Mouse (Mus musculus): Measurements from ENCODE around the gene Sema3b. TPM values are rescaled to one million over a fixed set of nuclear protein-coding genes. Genes with fewer than 3 reads are reported as not detected.

The Sema3b gene
- total RNA-seq, 2 experiments from 2014 or later = 15.0 to 17.8 TPM

- no peak for DNase-seq (ENCODE audit: low spot score)
- intact Hi-C loops (cut with DNase I) = loop anchor here (2.0 kb wide), 1 partner anchor 13 kb away; no protein-coding TSS in a partner anchor
Observed at GRCm38 (mm10) chr9:107633661-107634405, 24.8 kb upstream of the Sema3b start.

GRCm38 (mm10) chr9:107633091-107633660 lies 24.1 kb upstream of the Sema3b start:
- peak; percentile 83 for DNase-seq (ENCODE audit: low spot score)
- intact Hi-C loops (cut with DNase I) = no loop called here

GRCm38 (mm10) chr9:107632478-107632877 lies 23.4 kb upstream of the Sema3b start:
- DNase-seq (ENCODE audit: low spot score) = no peak
- intact Hi-C loops (cut with DNase I) = no loop called here

GRCm38 (mm10) chr9:107631861-107632260 lies 22.8 kb upstream of the Sema3b start:
- DNase-seq (ENCODE audit: low spot score) = no peak
- intact Hi-C loops (cut with DNase I) = no loop called here

GRCm38 (mm10) chr9:107631311-107631826 lies 22.3 kb upstream of the Sema3b start:
- DNase-seq (ENCODE audit: low spot score) = no peak
- intact Hi-C loops (cut with DNase I) = no loop called here

- DNase-seq (ENCODE audit: low spot score) = no peak
Observed at GRCm38 (mm10) chr9:107630576-107630975, 21.5 kb upstream of the Sema3b start.

GRCm38 (mm10) chr9:107629901-107630425 lies 20.9 kb upstream of the Sema3b start:
- intact Hi-C loops (cut with DNase I) = loop anchor here (5.0 kb wide), 1 partner anchor 63 kb away; the partner anchor contains the start of gene Hyal2
- no peak for DNase-seq (ENCODE audit: low spot score)

More at GRCm38 (mm10) chr9:107630576-107630975, 21.5 kb upstream of the Sema3b start:
- intact Hi-C loops (cut with DNase I) = no loop called here

- no peak for DNase-seq (ENCODE audit: low spot score)
- intact Hi-C loops (cut with DNase I) = loop anchor here (5.0 kb wide), 1 partner anchor 62 kb away; the partner anchor contains the start of gene Hyal2
Observed at GRCm38 (mm10) chr9:107629411-107629730, 20.3 kb upstream of the Sema3b start.

GRCm38 (mm10) chr9:107628721-107629410 lies 19.8 kb upstream of the Sema3b start:
- peak; percentile 70 for DNase-seq (ENCODE audit: low spot score)
- intact Hi-C loops (cut with DNase I) = loop anchor here (5.0 kb wide), 1 partner anchor 62 kb away; the partner anchor contains the start of gene Hyal2

- DNase-seq (ENCODE audit: low spot score) = no peak
Observed at GRCm38 (mm10) chr9:107627387-107628255, 18.6 kb upstream of the Sema3b start.

GRCm38 (mm10) chr9:107626844-107627277 lies 17.8 kb upstream of the Sema3b start:
- intact Hi-C loops (cut with DNase I) = loop anchor here (1.0 to 5.0 kb wide), 2 partner anchors 17 to 60 kb away; partner anchors contain the start of gene Hyal2
- DNase-seq (ENCODE audit: low spot score) = peak; percentile 66

More at GRCm38 (mm10) chr9:107627387-107628255, 18.6 kb upstream of the Sema3b start:
- intact Hi-C loops (cut with DNase I) = loop anchor here (5.0 kb wide), 1 partner anchor 60 kb away; the partner anchor contains the start of gene Hyal2

- intact Hi-C loops (cut with DNase I) = loop anchor here (1.0 to 5.0 kb wide), 2 partner anchors 18 to 59 kb away; partner anchors contain the start of gene Hyal2
- DNase-seq (ENCODE audit: low spot score) = no peak
Observed at GRCm38 (mm10) chr9:107626158-107626843, 17.3 kb upstream of the Sema3b start.

GRCm38 (mm10) chr9:107625351-107626128 lies 16.5 kb upstream of the Sema3b start:
- DNase-seq (ENCODE audit: low spot score) = no peak
- intact Hi-C loops (cut with DNase I) = loop anchor here (1.0 to 5.0 kb wide), 2 partner anchors 19 to 58 kb away; partner anchors contain the start of gene Hyal2

- intact Hi-C loops (cut with DNase I) = loop anchor here (5.0 kb wide), 1 partner anchor 58 kb away; the partner anchor contains the start of gene Hyal2
Observed at GRCm38 (mm10) chr9:107624951-107625350, 15.9 kb upstream of the Sema3b start.

GRCm38 (mm10) chr9:107624539-107624938 lies 15.5 kb upstream of the Sema3b start:
- intact Hi-C loops (cut with DNase I) = no loop called here
- no peak for DNase-seq (ENCODE audit: low spot score)

More at GRCm38 (mm10) chr9:107624951-107625350, 15.9 kb upstream of the Sema3b start:
- DNase-seq (ENCODE audit: low spot score) = no peak

GRCm38 (mm10) chr9:107620954-107621353 lies 11.9 kb upstream of the Sema3b start:
- intact Hi-C loops (cut with DNase I) = loop anchor here (2.0 kb wide), 1 partner anchor 14 kb away; the partner anchor contains the start of gene Gnai2
- DNase-seq (ENCODE audit: low spot score) = no peak

- intact Hi-C loops (cut with DNase I) = no loop called here
- DNase-seq (ENCODE audit: low spot score) = no peak
Observed at GRCm38 (mm10) chr9:107619546-107619879, 10.5 kb upstream of the Sema3b start.
